In the genomic region with DNA sequence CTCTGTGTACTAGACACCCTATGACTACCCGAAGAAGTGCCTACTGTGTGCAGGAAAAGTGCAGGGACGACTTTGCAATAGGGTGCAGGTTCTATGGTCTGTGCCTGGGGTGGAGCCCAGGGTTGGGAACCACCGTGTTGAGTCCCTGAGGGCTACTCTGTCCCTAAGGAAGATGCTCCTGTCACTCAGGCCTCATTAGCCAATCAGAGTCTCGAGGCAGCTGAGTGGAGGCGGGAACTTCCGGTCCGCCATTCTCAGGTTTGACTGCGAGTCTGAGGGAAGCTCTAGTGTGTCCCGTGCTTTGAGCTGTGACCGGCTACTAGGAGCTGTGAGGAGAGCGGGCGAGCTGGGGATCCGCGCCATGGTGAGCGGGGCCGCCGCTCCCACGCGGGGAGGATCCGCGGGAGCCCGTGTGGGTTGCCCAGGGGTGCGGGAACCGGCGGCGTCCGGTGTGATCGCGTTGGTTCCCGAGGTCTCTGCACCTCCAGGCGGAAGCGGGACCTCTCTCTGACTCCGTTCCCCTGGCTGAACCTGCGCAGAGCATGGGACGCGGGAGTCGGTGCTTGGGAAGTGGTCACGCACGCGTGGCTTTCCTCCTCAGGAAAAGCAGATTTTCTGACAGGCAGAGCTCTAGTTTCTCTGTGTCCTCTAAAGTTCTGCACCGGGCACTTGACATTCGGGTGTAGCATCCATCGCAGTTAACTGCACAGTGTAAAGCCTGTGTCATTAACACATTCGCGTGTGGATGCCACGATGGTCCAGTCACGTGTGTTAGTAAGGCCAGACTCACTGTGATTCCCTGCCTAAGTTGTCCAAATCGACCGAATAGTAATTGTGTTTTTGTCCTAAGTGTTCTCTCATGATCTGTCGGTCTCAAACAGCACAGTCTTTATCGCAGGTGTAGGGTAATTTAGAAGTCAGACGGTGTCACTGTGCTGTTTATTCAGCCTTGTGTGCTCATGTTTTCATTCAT, we compare ENCODE assay signal across 8 mouse cellular contexts. TPM values are rescaled to one million over a fixed set of nuclear protein-coding genes. Genes with fewer than 3 reads are reported as not detected.
DNase-seq lines count a peak whose midpoint lies in the region; ATAC-seq and TF ChIP-seq lines count a peak whose summit lies in the region.
"Not testable (repeated sequence)": the region's sequence is repeated elsewhere in the genome, so short reads cannot be mapped to it uniquely, and the experiment has no call there.

A gene (plus strand): TSS at position 257 of the 973 bp plus-strand sequence.

- not testable (repeated sequence) for H3K36me3 ChIP-seq in lung, embryonic 14.5 days (ENCODE audit: insufficient read depth)

- not testable (repeated sequence) for H3K27me3 ChIP-seq in lung, embryonic 14.5 days (ENCODE audit: insufficient read depth, low read length)

- WGBS in lung, embryonic 14.5 days: 2% methylated on average over 34 of the region's 52 CpGs

- ATAC-seq in hematopoietic stem cell, adult 5-6 weeks (replicated peaks in 1 of 2; ENCODE audit: insufficient read depth in 1 of 2, low FRiP score in 2 of 2, low TSS enrichment in 1 of 2, low read depth in 1 of 2, poor library complexity in 2 of 2, severe bottlenecking in 2 of 2): peak; percentile 93 to 98
- ATAC-seq in lung, embryonic 14.5 days (ENCODE audit: insufficient read depth): peak; percentile 97
- ATAC-seq in neutrophil, adult 5-6 weeks (ENCODE audit: extremely low read depth, insufficient number of reproducible peaks, low FRiP score, poor library complexity, severe bottlenecking): peak; percentile 96

- TF ChIP-seq CTCF in lung, embryonic 14.5 days (IDR thresholded peaks at IDR 0.05; ENCODE audit: low read depth): not testable (repeated sequence)

- peak within 1 kb of the TSS; percentile 53 for H3K4me3 ChIP-seq in lung, embryonic 14.5 days (ENCODE audit: low read depth, low read length)

- H3K9me3 ChIP-seq in lung, embryonic 14.5 days (ENCODE audit: low read depth, low read length): not testable (repeated sequence)

- H3K9ac ChIP-seq in lung, embryonic 14.5 days: peak within 1 kb of the TSS; percentile 66

- H3K4me2 ChIP-seq in lung, embryonic 14.5 days: peak within 1 kb of the TSS; percentile 59

- not testable (repeated sequence) for H3K27ac ChIP-seq in lung, embryonic 14.5 days (ENCODE audit: low read depth)

- H3K4me1 ChIP-seq in lung, embryonic 14.5 days (ENCODE audit: insufficient read depth): not testable (repeated sequence)

- DNase-seq in MN1 (ENCODE audit: low spot score): peak; percentile 96
- DNase-seq in cerebellum, adult 8-10 months: peak; percentile 89
- peak; percentile 90 for DNase-seq in forelimb bud, embryonic 11.5 days (ENCODE audit: low read depth, low spot score)
- DNase-seq in layer of hippocampus, adult 8-10 months (ENCODE audit: low spot score in 2 of 2): peak; percentile 84 to 88
- DNase-seq in lung, embryonic 14.5 days: peak; percentile 97
- peak; percentile 86 for DNase-seq in testis, postnatal 14 days (ENCODE audit: low spot score)

RNA-seq across cellular contexts. Expression of the gene that starts here (rescaled TPM):
- total RNA-seq in hematopoietic stem cell, adult 5-6 weeks (2017): 5.6 and 9.9 TPM in 2 replicates
- total RNA-seq in layer of hippocampus, adult 8-10 months (2022): 1 to 10 TPM; 4.4 to 6.1 (median 4.7) TPM
- 4.0 and 4.7 TPM in 2 replicates for polyA plus RNA-seq in lung, embryonic 14.5 days (2014; fragmentation: Nextera tagmentation; extraction: Ambion mirVana)
- 7.9 and 9.8 TPM in 2 replicates for total RNA-seq in neutrophil, adult 5-6 weeks (2017)
